Mouse (Mus musculus): ENCODE measurements around the gene Myo5c.

Gene Myo5c

GRCm38 (mm10) chr9:75231841-75232746 lies at the start of gene Myo5c:
TSS of gene Myo5c (plus strand) at chr9:75232020.
- DNase-seq, result peak; percentile 78 to 91

GRCm38 (mm10) chr9:75187646-75188260 lies 44.1 kb upstream of the Myo5c start:
- DNase-seq, result no peak

- DNase-seq, result no peak
Measured at GRCm38 (mm10) chr9:75193858-75194257, 38.0 kb upstream of the Myo5c start.

- peak in 1 of 2 experiments; percentile 36 for DNase-seq
Measured at GRCm38 (mm10) chr9:75196335-75196734, 35.5 kb upstream of the Myo5c start.

GRCm38 (mm10) chr9:75197297-75197696 lies 34.5 kb upstream of the Myo5c start:
- DNase-seq, result peak; percentile 28 to 51

- DNase-seq, result no peak
Measured at GRCm38 (mm10) chr9:75201506-75201905, 30.3 kb upstream of the Myo5c start.

GRCm38 (mm10) chr9:75202036-75202435 lies 29.8 kb upstream of the Myo5c start:
- DNase-seq, result no peak

GRCm38 (mm10) chr9:75209246-75209645 lies 22.6 kb upstream of the Myo5c start:
- no peak for DNase-seq

- DNase-seq, result no peak
Measured at GRCm38 (mm10) chr9:75210269-75210668, 21.6 kb upstream of the Myo5c start.

- DNase-seq, result no peak
Measured at GRCm38 (mm10) chr9:75214743-75215413, 16.9 kb upstream of the Myo5c start.

GRCm38 (mm10) chr9:75219942-75220341 lies 11.9 kb upstream of the Myo5c start:
- no peak for DNase-seq

- peak; percentile 13 to 46 for DNase-seq
Measured at GRCm38 (mm10) chr9:75221420-75222287, 10.2 kb upstream of the Myo5c start.

- no peak for DNase-seq
Measured at GRCm38 (mm10) chr9:75232860-75233259, 1.0 kb downstream of the Myo5c start.

GRCm38 (mm10) chr9:75234271-75234741 lies 2.5 kb downstream of the Myo5c start:
- DNase-seq, result no peak

- peak in 1 of 2 experiments; percentile 21 for DNase-seq
Measured at GRCm38 (mm10) chr9:75234983-75235627, 3.3 kb downstream of the Myo5c start.

GRCm38 (mm10) chr9:75235696-75236095 lies 3.9 kb downstream of the Myo5c start:
- peak in 1 of 2 experiments; percentile 26 for DNase-seq

GRCm38 (mm10) chr9:75236416-75237308 lies 4.8 kb downstream of the Myo5c start:
- peak in 1 of 2 experiments; percentile 42 for DNase-seq

GRCm38 (mm10) chr9:75238179-75238578 lies 6.4 kb downstream of the Myo5c start:
- peak in 1 of 2 experiments; percentile 10 for DNase-seq

GRCm38 (mm10) chr9:75243052-75243451 lies 11.2 kb downstream of the Myo5c start:
- DNase-seq, result peak in 1 of 2 experiments; percentile 2

GRCm38 (mm10) chr9:75243730-75244406 lies 12.0 kb downstream of the Myo5c start:
- DNase-seq, result peak in 1 of 2 experiments; percentile 50
